Mouse (Mus musculus) cerebellum, adult 2 months (tissue): ENCODE results near the gene Nrg3.

Experiments
- CTCF ChIP-seq: fragments of 200-500 bp; IDR thresholded peaks from 2 replicates; pipeline ENCODE4 v1.5.1; 2011; ENCODE audit warnings: low read depth, mild to moderate bottlenecking, control low read depth, low read length, moderate library complexity, borderline replicate concordance; ENCODE audit not compliant: insufficient read depth
- POLR2A ChIP-seq: fragments of 200-500 bp; IDR thresholded peaks from 2 replicates; pipeline ENCODE4 v1.6.1; 2011; ENCODE audit warnings: low read length, control low read depth, borderline replicate concordance; ENCODE audit not compliant: insufficient read depth

DNA sequence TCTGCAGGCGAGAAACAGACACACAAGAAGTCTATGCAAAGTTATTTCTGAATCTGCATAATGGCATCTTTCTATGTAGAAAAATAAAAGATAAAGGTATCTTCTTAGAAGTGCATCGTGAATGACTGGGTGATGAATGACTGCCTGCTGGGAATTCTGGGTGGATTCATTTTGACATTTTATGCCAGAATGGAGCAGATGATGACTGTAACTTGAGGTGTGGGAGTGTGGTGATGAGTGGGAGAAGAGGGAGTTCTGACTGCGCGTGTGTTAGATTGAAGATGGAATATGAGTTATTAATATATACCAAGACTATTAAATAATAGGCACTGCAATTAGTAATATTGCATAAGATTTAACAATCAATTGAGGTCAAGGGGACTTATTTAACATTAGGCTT lies 208.5 kb downstream of the Nrg3 start:
- TF ChIP-seq POLR2A (no peak), CTCF (no peak)
